Mouse (Mus musculus) erythroblast, embryonic 14.5 days (primary cell): ENCODE measurements at regions not wholly inside any gene's neighbourhood (a gene's known extent, or its start where the extent isn't known, plus 50 kb on each side); places are given as distances from the start of the nearest gene placed in this dataset.

Experiments used
- H3K27me3 ChIP-seq: 2 replicates; pipeline ENCODE4 v1.6.1; 2012; ENCODE audit warnings: inconsistent platforms; ENCODE audit not compliant: control insufficient read depth
- H3K36me3 ChIP-seq: 2 replicates; pipeline ENCODE4 v1.6.1; 2012; ENCODE audit warnings: mild to moderate bottlenecking, inconsistent platforms; ENCODE audit not compliant: control insufficient read depth
- H3K4me1 ChIP-seq: 2 replicates; pipeline ENCODE4 v1.6.1; 2012; ENCODE audit warnings: inconsistent platforms; ENCODE audit not compliant: control insufficient read depth
- H3K4me3 ChIP-seq: replicated peaks from 2 replicates; pipeline ENCODE3; 2012; ENCODE audit warnings: moderate library complexity, mild to moderate bottlenecking, inconsistent platforms
- H3K9me3 ChIP-seq: 2 replicates; pipeline ENCODE4 v1.6.1; 2012; ENCODE audit warnings: low read length, inconsistent platforms, mixed read lengths; ENCODE audit not compliant: control insufficient read depth
- GATA1 ChIP-seq: IDR thresholded peaks from 2 replicates; pipeline ENCODE4 v1.6.1; 2012; ENCODE audit warnings: low read length, inconsistent platforms, mixed read lengths
- TAL1 ChIP-seq: IDR thresholded peaks from 3 replicates; pipeline ENCODE4 v1.6.1; 2012; ENCODE audit warnings: low read length, inconsistent platforms, mixed read lengths

- TF ChIP-seq TAL1 (no peak), GATA1 (no peak)
- H3K4me1 ChIP-seq: no peaks in the 10 kb centered on the region
- no peaks in the 10 kb centered on the region for H3K9me3 ChIP-seq
- no peak overlapping the region for H3K4me3 ChIP-seq
- no peaks in the 10 kb centered on the region for H3K27me3 ChIP-seq
- H3K36me3 ChIP-seq: no peaks in the 10 kb centered on the region
These were observed 115.0 kb upstream of the Frem1 start for GRCm38 (mm10) chr4:83166867-83167814.

GRCm38 (mm10) chr4:83146740-83147139 lies 94.6 kb upstream of the Frem1 start:
- no peak for TF ChIP-seq GATA1
- Histone ChIP-seq H3K4me1 (no peaks in the 10 kb centered on the region), H3K27me3 (no peaks in the 10 kb centered on the region), H3K4me3 (no peak overlapping the region), H3K36me3 (no peaks in the 10 kb centered on the region), H3K9me3 (no peaks in the 10 kb centered on the region)

- no peaks in the 10 kb centered on the region for H3K36me3 ChIP-seq
- H3K27me3 ChIP-seq: no peaks in the 10 kb centered on the region
- TF ChIP-seq TAL1: no peak
- TF ChIP-seq GATA1: no peak
- H3K9me3 ChIP-seq: no peaks in the 10 kb centered on the region
- H3K4me3 ChIP-seq: no peak overlapping the region
- no peaks in the 10 kb centered on the region for H3K4me1 ChIP-seq
These were observed 93.6 kb upstream of the Frem1 start for GRCm38 (mm10) chr4:83145738-83146217.

GRCm38 (mm10) chr4:83144781-83145517 lies 92.8 kb upstream of the Frem1 start:
- no peaks in the 10 kb centered on the region for H3K36me3 ChIP-seq
- no peaks in the 10 kb centered on the region for H3K4me1 ChIP-seq
- H3K9me3 ChIP-seq: no peaks in the 10 kb centered on the region
- TF ChIP-seq GATA1: no peak
- no peak for TF ChIP-seq TAL1
- H3K4me3 ChIP-seq: no peak overlapping the region
- no peaks in the 10 kb centered on the region for H3K27me3 ChIP-seq

- H3K36me3 ChIP-seq: no peaks in the 10 kb centered on the region
- no peak overlapping the region for H3K4me3 ChIP-seq
- no peaks in the 10 kb centered on the region for H3K4me1 ChIP-seq
- H3K9me3 ChIP-seq: no peaks in the 10 kb centered on the region
- no peaks in the 10 kb centered on the region for H3K27me3 ChIP-seq
- no peak for TF ChIP-seq GATA1
These were observed 89.6 kb upstream of the Frem1 start for GRCm38 (mm10) chr4:83141736-83142135.

GRCm38 (mm10) chr4:83122668-83123005 lies 70.5 kb upstream of the Frem1 start:
- no peaks in the 10 kb centered on the region for H3K27me3 ChIP-seq
- H3K4me1 ChIP-seq: no peaks in the 10 kb centered on the region
- H3K36me3 ChIP-seq: no peaks in the 10 kb centered on the region
- no peak overlapping the region for H3K4me3 ChIP-seq
- no peaks in the 10 kb centered on the region for H3K9me3 ChIP-seq
- no peak for TF ChIP-seq TAL1
- TF ChIP-seq GATA1: no peak

GRCm38 (mm10) chr4:83122003-83122667 lies 70.0 kb upstream of the Frem1 start:
- Histone ChIP-seq H3K36me3 (no peaks in the 10 kb centered on the region), H3K4me1 (no peaks in the 10 kb centered on the region), H3K27me3 (no peaks in the 10 kb centered on the region), H3K9me3 (no peaks in the 10 kb centered on the region), H3K4me3 (no peak overlapping the region)
- TF ChIP-seq GATA1 (no peak), TAL1 (no peak)

- no peaks in the 10 kb centered on the region for H3K27me3 ChIP-seq
- H3K9me3 ChIP-seq: no peaks in the 10 kb centered on the region
- H3K4me3 ChIP-seq: no peak overlapping the region
- TF ChIP-seq GATA1 (no peak), TAL1 (no peak)
- no peaks in the 10 kb centered on the region for H3K36me3 ChIP-seq
- no peaks in the 10 kb centered on the region for H3K4me1 ChIP-seq
These were observed 56.5 kb upstream of the Frem1 start for GRCm38 (mm10) chr4:83108659-83108967.

- TF ChIP-seq GATA1: no peak
- TF ChIP-seq TAL1: no peak
- no peaks in the 10 kb centered on the region for H3K36me3 ChIP-seq
- no peak overlapping the region for H3K4me3 ChIP-seq
- H3K9me3 ChIP-seq: no peaks in the 10 kb centered on the region
- no peaks in the 10 kb centered on the region for H3K4me1 ChIP-seq
- no peaks in the 10 kb centered on the region for H3K27me3 ChIP-seq
These were observed 56.0 kb upstream of the Frem1 start for GRCm38 (mm10) chr4:83107958-83108658.
